Mouse (Mus musculus) limb, embryonic 12.5 days (tissue): ENCODE measurements around the gene Supt5. TPM values are rescaled to one million over a fixed set of nuclear protein-coding genes. Genes with fewer than 3 reads are reported as not detected.

Experiments
- ATAC-seq: fragments of 200-750 bp; cut with Nextera tagmentation; 2 replicates; pipeline ENCODE4 v1.8.0; 2017; ENCODE audit warnings: low read depth, moderate TSS enrichment; ENCODE audit not compliant: insufficient number of reproducible peaks, insufficient read depth, low FRiP score, low TSS enrichment
- H3K27ac ChIP-seq: fragments of 300-500 bp; sonication (generic); 2 replicates; pipeline ENCODE4 v1.5.1; 2016; ENCODE audit warnings: mild to moderate bottlenecking, moderate library complexity
- H3K27me3 ChIP-seq: fragments of 300-500 bp; sonication (generic); 2 replicates; pipeline ENCODE4 v1.6.1; 2016; ENCODE audit warnings: mild to moderate bottlenecking, moderate library complexity
- H3K36me3 ChIP-seq: fragments of 300-500 bp; sonication (generic); 2 replicates; pipeline ENCODE4 v1.6.1; 2016; ENCODE audit warnings: mild to moderate bottlenecking, moderate library complexity
- H3K4me1 ChIP-seq: fragments of 300-500 bp; sonication (generic); replicated peaks from 2 replicates; pipeline ENCODE4 v1.6.1; 2016
- H3K4me2 ChIP-seq: fragments of 300-500 bp; sonication (generic); 2 replicates; pipeline ENCODE4 v1.6.1; 2016; ENCODE audit warnings: mild to moderate bottlenecking, moderate library complexity
- H3K4me3 ChIP-seq: fragments of 300-500 bp; sonication (generic); replicated peaks from 2 replicates; pipeline ENCODE4 v1.5.1; 2016; ENCODE audit warnings: mild to moderate bottlenecking
- H3K9ac ChIP-seq: fragments of 300-500 bp; sonication (generic); replicated peaks from 2 replicates; pipeline ENCODE4 v1.6.1; 2016; ENCODE audit warnings: mild to moderate bottlenecking, moderate library complexity
- H3K9me3 ChIP-seq: fragments of 300-500 bp; sonication (generic); 2 replicates; pipeline ENCODE4 v1.6.1; 2016; ENCODE audit warnings: mild to moderate bottlenecking, moderate library complexity
- WGBS: fragments of 180-500 bp; shearing (Covaris S2); methylation state at CpG from one replicate; pipeline ENCODE4 v1.1.7; 2016; 5-methylcytosine and 5-hydroxymethylcytosine counted together
- polyA plus RNA-seq: library from polyadenylated mRNA; unstranded; fragments of >200 nt; fragmentation: Nextera tagmentation; extraction: Ambion mirVana; gene quantifications from 2 replicates; pipeline ENCODE4 v1.2.1, GENCODE M21; 2016

Gene Supt5
- polyA plus RNA-seq, 1 experiment from 2014 or later, result 99.0 TPM

DNA sequence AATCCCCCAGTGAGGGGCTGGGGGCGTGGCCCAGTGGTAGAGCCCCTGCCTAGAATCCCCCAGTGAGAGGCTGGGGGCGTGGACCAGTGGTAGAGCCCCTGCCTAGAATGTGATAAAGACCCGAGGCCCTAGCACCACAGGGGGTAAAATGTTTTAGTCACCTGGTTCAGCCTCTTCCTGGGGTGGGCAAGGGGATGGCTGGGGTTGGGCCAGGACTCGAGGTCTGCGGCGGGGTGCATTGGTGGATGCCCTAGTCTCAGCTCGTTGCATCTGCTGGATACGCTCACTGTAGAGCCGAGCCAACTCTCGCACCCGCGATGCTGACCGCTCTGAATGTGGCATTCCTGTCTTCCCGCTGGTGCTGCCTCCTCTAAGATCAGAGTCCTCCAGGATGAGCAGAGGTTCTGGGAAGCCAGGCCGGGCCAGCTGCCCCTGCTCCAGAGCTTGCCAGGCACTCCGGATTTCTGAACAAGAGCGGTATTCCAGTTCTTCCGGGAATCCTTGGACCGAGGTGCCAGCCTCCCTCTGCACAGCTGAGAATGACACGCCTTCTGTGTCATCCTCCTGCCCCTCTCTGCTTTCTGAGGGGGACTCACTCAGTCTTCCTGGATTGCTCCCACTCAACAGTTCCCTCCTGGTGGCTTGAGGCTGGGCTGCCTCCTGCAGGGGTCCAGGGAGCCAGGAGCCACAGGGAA is 23.2 kb upstream of the Supt5 start:
- H3K4me1 ChIP-seq, result peaks cover 23% of the 10 kb centered on the region
- no peaks in the 10 kb centered on the region for H3K27me3 ChIP-seq
- H3K9me3 ChIP-seq, result no peaks in the 10 kb centered on the region; the same call in none of the 2 replicates
- no peak overlapping the region for H3K27ac ChIP-seq
- no peak overlapping the region for H3K4me2 ChIP-seq
- no peak overlapping the region for H3K4me3 ChIP-seq
- no peak overlapping the region for H3K9ac ChIP-seq
- WGBS, result 98% methylated on average over 20 of the region's 20 CpGs
- no peak for ATAC-seq
- peaks cover 82% of the 10 kb centered on the region for H3K36me3 ChIP-seq

- no peak overlapping the region for H3K27ac ChIP-seq
Observed at GRCm38 (mm10) chr7:28360291-28360690, 21.7 kb upstream of the Supt5 start.

GRCm38 (mm10) chr7:28359854-28360253 is 21.3 kb upstream of the Supt5 start:
- peaks cover 68% of the 10 kb centered on the region for H3K36me3 ChIP-seq
- no peak overlapping the region for H3K4me3 ChIP-seq
- no peak overlapping the region for H3K9ac ChIP-seq
- peaks cover 26% of the 10 kb centered on the region for H3K4me1 ChIP-seq
- no peak overlapping the region for H3K27ac ChIP-seq
- H3K9me3 ChIP-seq, result no peaks in the 10 kb centered on the region; the same call in none of the 2 replicates
- H3K4me2 ChIP-seq, result no peak overlapping the region
- no peaks in the 10 kb centered on the region for H3K27me3 ChIP-seq
- no peak for ATAC-seq
- WGBS, result 93% methylated on average over 10 of the region's 10 CpGs

More at GRCm38 (mm10) chr7:28360291-28360690, 21.7 kb upstream of the Supt5 start:
- WGBS, result 88% methylated on average over 6 of the region's 6 CpGs
- no peaks in the 10 kb centered on the region for H3K27me3 ChIP-seq
- H3K4me1 ChIP-seq, result peaks cover 26% of the 10 kb centered on the region
- H3K9ac ChIP-seq, result no peak overlapping the region
- no peak for ATAC-seq
- H3K9me3 ChIP-seq, result no peaks in the 10 kb centered on the region; the same call in none of the 2 replicates
- peaks cover 68% of the 10 kb centered on the region for H3K36me3 ChIP-seq
- H3K4me3 ChIP-seq, result no peak overlapping the region
- H3K4me2 ChIP-seq, result no peak overlapping the region

GRCm38 (mm10) chr7:28358431-28358830 is 19.9 kb upstream of the Supt5 start:
- Histone ChIP-seq H3K4me2 (no peak overlapping the region), H3K4me1 (peaks cover 26% of the 10 kb centered on the region), H3K9me3 (no peaks in the 10 kb centered on the region; the same call in none of the 2 replicates), H3K27me3 (no peaks in the 10 kb centered on the region), H3K27ac (peak overlapping the region; percentile 81; the same call in 1 of the 2 replicates), H3K36me3 (peaks cover 68% of the 10 kb centered on the region), H3K9ac (no peak overlapping the region), H3K4me3 (no peak overlapping the region)
- WGBS, result 63% methylated on average over 7 of the region's 7 CpGs
- no peak for ATAC-seq

GRCm38 (mm10) chr7:28357984-28358383 is 19.4 kb upstream of the Supt5 start:
- Histone ChIP-seq H3K27ac (peak overlapping the region; percentile 81), H3K4me3 (no peak overlapping the region), H3K4me2 (no peak overlapping the region), H3K27me3 (no peaks in the 10 kb centered on the region), H3K36me3 (peaks cover 70% of the 10 kb centered on the region), H3K9me3 (no peaks in the 10 kb centered on the region; the same call in none of the 2 replicates), H3K9ac (no peak overlapping the region), H3K4me1 (peaks cover 26% of the 10 kb centered on the region)
- 7% methylated on average over 5 of the region's 5 CpGs for WGBS
- ATAC-seq, result no peak

DNA sequence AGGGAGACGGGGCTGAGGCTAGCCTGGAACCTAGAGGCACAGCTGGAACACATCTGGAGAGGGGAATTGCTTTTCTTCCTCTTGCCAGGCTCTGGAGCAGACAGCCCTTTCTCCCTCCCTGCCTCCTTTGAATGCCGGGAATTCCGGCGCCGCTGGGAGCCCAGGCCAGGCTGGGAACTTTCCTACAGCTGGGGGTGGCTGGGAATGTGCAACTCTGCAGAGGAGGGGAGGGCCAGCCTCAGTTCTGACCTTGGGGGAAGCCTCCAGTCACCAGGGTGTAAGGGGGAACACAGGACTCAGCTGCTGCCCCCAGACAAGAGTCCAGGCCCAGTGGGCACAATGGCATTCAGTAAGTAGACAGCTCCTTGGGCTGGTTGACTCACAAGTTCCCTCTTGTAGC is 18.4 kb upstream of the Supt5 start:
- H3K36me3 ChIP-seq, result peaks cover 71% of the 10 kb centered on the region
- peak; percentile 49 for ATAC-seq

DNA sequence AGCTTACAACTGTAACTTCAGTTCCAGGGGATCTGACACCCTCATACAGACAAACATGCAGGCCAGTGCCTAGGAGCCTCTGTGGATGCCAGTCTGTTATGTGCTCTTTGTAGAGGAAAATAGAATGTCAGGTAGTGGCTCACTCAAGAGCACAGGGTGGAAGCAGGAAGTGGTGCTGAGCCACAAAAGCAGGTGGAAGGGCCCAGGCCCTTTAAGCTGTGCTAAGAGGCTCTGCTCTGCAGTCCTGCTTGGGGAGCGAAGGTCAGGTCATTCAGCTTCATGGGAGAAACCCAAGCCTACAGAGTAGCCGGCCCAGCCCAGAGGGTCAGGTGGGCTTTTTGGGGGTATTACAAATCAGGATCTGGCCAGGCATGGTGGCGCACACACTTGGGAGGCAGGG is 16.7 kb upstream of the Supt5 start:
- H3K27ac ChIP-seq, result 0 out of 2 replicates have a peak overlapping the region, but pooled peaks have one; percentile 35
- H3K4me1 ChIP-seq, result peaks cover 34% of the 10 kb centered on the region
- peaks cover 59% of the 10 kb centered on the region for H3K36me3 ChIP-seq
- H3K9ac ChIP-seq, result no peak overlapping the region
- WGBS, result 80% methylated on average over 3 of the region's 3 CpGs
- no peak for ATAC-seq
- H3K27me3 ChIP-seq, result no peaks in the 10 kb centered on the region
- H3K4me3 ChIP-seq, result no peak overlapping the region
- no peak overlapping the region for H3K4me2 ChIP-seq
- no peaks in the 10 kb centered on the region for H3K9me3 ChIP-seq

More for the DNA sequence above, 18.4 kb upstream of the Supt5 start:
- Histone ChIP-seq H3K4me3 (no peak overlapping the region), H3K4me2 (0 out of 2 replicates have a peak overlapping the region, but pooled peaks have one; percentile 0), H3K4me1 (peaks cover 28% of the 10 kb centered on the region), H3K27me3 (no peaks in the 10 kb centered on the region), H3K9ac (peak overlapping the region; percentile 31; the same call in 1 of the 2 replicates), H3K9me3 (no peaks in the 10 kb centered on the region; the same call in none of the 2 replicates), H3K27ac (peak overlapping the region; percentile 81)
- 0% methylated on average over 5 of the region's 5 CpGs for WGBS

DNA sequence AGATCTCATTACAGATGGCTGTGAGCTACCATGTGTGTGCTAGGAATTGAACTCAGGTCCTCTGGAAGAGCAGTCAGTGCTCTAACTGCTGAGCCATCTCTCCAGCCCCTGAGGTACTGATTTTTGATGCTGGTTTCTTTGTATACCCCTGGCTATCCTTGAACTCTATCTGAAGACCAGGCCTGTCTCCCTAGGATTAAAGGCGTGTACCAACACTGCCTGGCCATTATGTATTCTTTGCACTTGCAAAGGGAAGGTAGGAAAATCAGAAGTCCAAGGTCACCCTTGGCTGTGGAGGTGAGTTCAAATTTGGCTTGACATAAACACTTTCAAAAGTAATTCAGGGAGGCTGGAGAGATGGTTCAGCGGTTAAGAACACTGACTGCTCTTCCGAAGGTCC is 16.1 kb upstream of the Supt5 start:
- Histone ChIP-seq H3K4me1 (peaks cover 39% of the 10 kb centered on the region), H3K9ac (no peak overlapping the region), H3K27me3 (no peaks in the 10 kb centered on the region), H3K9me3 (no peaks in the 10 kb centered on the region), H3K27ac (no peak overlapping the region), H3K4me2 (no peak overlapping the region), H3K36me3 (peaks cover 53% of the 10 kb centered on the region), H3K4me3 (no peak overlapping the region)
- no peak for ATAC-seq
- WGBS, result 93% methylated on average over 3 of the region's 3 CpGs

- ATAC-seq, result no peak
- 90% methylated on average over 3 of the region's 3 CpGs for WGBS
- H3K4me1 ChIP-seq, result peaks cover 42% of the 10 kb centered on the region
- H3K4me2 ChIP-seq, result no peak overlapping the region
- H3K27me3 ChIP-seq, result no peaks in the 10 kb centered on the region
- H3K4me3 ChIP-seq, result no peak overlapping the region
- peaks cover 48% of the 10 kb centered on the region for H3K36me3 ChIP-seq
- H3K9me3 ChIP-seq, result no peaks in the 10 kb centered on the region
- H3K9ac ChIP-seq, result no peak overlapping the region
- no peak overlapping the region for H3K27ac ChIP-seq
Observed at GRCm38 (mm10) chr7:28354113-28354581, 15.6 kb upstream of the Supt5 start.

- Histone ChIP-seq H3K36me3 (peaks cover 40% of the 10 kb centered on the region), H3K9ac (no peak overlapping the region), H3K27ac (no peak overlapping the region), H3K4me1 (peaks cover 34% of the 10 kb centered on the region), H3K4me2 (no peak overlapping the region), H3K27me3 (no peaks in the 10 kb centered on the region), H3K4me3 (no peak overlapping the region), H3K9me3 (no peaks in the 10 kb centered on the region)
- ATAC-seq, result no peak
- 97% methylated on average over 2 of the region's 2 CpGs for WGBS
Observed at GRCm38 (mm10) chr7:28353267-28353666, 14.7 kb upstream of the Supt5 start.

DNA sequence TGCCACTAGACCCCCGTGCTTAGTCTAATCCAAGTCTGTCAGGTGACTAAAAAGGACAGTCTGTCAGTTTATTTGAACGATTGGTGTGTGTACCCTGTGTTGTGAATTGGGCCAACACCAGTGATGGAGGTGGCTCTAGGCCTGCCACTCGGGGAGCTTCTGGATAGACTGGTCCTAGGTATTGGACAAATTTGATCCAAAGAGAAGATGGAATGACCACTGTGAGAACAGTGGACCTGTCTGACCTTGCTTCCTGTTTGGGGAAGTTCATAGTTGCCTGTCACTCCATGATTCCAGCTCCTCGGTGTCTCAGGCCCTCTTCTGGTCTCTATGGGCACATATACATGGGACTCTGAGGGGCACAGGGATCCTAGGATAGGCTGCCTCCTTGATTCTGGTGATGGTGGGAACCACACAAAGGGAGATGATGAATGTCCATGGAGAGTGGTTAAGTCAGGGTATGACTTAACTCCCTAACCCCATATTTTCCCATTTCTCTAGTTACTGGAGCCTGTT is 13.2 kb upstream of the Supt5 start:
- 45% methylated on average over 4 of the region's 4 CpGs for whole genome bisulfite sequencing

More for the DNA sequence above, 13.2 kb upstream of the Supt5 start:
- H3K9ac ChIP-seq, result peak overlapping the region; percentile 98
- H3K4me1 ChIP-seq, result peaks cover 18% of the 10 kb centered on the region
- no peak for ATAC-seq
- H3K36me3 ChIP-seq, result peaks cover 40% of the 10 kb centered on the region
- no peaks in the 10 kb centered on the region for H3K9me3 ChIP-seq
- H3K27ac ChIP-seq, result no peak overlapping the region
- H3K4me3 ChIP-seq, result peak overlapping the region; percentile 88
- peak overlapping the region; percentile 89 for H3K4me2 ChIP-seq
- H3K27me3 ChIP-seq, result no peaks in the 10 kb centered on the region
